Mouse (Mus musculus): Measurements from ENCODE around the gene Meiob. TPM values are rescaled to one million over a fixed set of nuclear protein-coding genes. Genes with fewer than 3 reads are reported as not detected.

Meiob gene
- polyA plus RNA-seq, 1 experiment from 2014 or later = 0.10 TPM

DNA sequence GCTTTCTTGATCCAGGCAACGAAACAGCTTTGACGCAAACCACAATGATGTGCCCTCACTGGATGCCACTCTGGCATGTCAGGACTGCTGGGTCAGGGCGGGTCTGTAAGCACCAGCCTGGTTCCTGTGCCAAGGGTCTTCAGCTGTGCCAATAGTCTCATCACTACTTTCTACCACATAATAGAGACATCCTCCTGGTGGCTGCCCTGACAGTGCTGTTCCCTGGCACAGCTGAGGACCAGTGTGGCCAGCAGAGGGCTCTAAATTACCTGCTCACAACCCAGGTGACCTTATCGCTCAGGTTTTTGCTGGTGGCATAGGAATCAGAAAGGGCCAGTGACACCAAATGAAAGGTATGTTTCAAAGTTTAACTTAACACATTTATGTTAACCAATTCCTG lies 37.0 kb downstream of the Meiob start:
- Histone ChIP-seq H3K9me3 (ENCODE audit: control insufficient read depth) (no peaks in the 10 kb centered on the region), H3K4me2 (replicated peaks; ENCODE audit: low read depth) (no peak overlapping the region), H3K27me3 (replicated peaks; ENCODE audit: control insufficient read depth, insufficient read depth, low read length) (no peaks in the 10 kb centered on the region), H3K4me1 (replicated peaks; ENCODE audit: control insufficient read depth, insufficient read depth, low read length) (no peaks in the 10 kb centered on the region; the same call in 1 of the 2 replicates), H3K4me3 (ENCODE audit: low read depth, low read length) (no peak overlapping the region), H3K36me3 (ENCODE audit: control insufficient read depth, insufficient read depth) (no peaks in the 10 kb centered on the region), H3K27ac (ENCODE audit: low read depth, low read length) (no peak overlapping the region), H3K9ac (ENCODE audit: low read depth, low read length) (no peak overlapping the region)
- WGBS = 48% methylated on average over 4 of the region's 4 CpGs
- peak; percentile 40 for ATAC-seq
- peak; percentile 82 for TF ChIP-seq CTCF (IDR thresholded peaks at IDR 0.05; ENCODE audit: low read depth)

DNA sequence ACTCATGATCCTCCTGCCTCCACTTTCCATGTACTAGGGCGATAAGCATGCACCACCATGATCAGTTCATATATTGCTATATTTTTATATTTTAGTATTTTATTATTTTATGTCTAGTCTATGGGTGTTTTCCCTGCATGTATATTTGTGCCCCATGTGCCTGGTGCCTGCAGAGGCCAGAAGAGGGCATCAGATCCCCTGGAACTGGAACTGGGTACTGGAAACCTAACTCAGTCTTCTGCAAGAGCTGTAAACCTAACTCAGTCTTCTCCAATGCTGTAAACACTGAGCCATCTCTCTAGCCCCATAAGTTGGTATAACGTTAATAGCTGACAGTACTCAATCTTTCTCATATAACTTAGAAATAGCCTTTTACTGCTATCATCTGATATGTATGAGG lies 38.5 kb downstream of the Meiob start:
- Histone ChIP-seq H3K27ac (ENCODE audit: low read depth, low read length) (no peak overlapping the region), H3K9me3 (ENCODE audit: control insufficient read depth) (no peaks in the 10 kb centered on the region), H3K4me3 (ENCODE audit: low read depth, low read length) (no peak overlapping the region), H3K27me3 (replicated peaks; ENCODE audit: control insufficient read depth, insufficient read depth, low read length) (no peaks in the 10 kb centered on the region), H3K4me2 (replicated peaks; ENCODE audit: low read depth) (no peak overlapping the region), H3K9ac (ENCODE audit: low read depth, low read length) (no peak overlapping the region), H3K4me1 (replicated peaks; ENCODE audit: control insufficient read depth, insufficient read depth, low read length) (no peaks in the 10 kb centered on the region; the same call in 1 of the 2 replicates), H3K36me3 (ENCODE audit: control insufficient read depth, insufficient read depth) (no peaks in the 10 kb centered on the region)
- WGBS = 54% methylated on average over 2 of the region's 2 CpGs
- ATAC-seq = no peak
- TF ChIP-seq CTCF (IDR thresholded peaks at IDR 0.05; ENCODE audit: low read depth) = peak; percentile 71

DNA sequence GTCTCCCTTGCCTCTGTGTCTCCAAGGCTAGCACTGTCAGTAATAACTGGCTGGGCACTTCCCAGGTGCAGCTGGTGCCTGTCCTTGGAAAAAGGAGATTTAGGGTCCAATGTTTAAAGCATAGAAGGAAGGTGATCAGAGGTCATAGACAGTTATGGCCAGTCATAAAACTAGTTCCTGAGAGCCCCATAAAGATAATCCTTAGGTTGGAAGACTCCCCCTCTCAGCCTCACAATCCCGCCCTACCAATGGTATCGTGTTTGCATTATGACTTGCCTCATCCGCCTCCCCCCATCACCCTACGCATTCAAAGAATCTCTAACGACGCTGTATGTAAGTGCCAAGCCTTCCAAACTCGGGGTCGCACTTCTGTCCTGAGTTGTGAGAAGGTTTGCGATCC lies 40.4 kb downstream of the Meiob start:
- Histone ChIP-seq H3K27me3 (replicated peaks; ENCODE audit: control insufficient read depth, insufficient read depth, low read length) (no peaks in the 10 kb centered on the region), H3K36me3 (ENCODE audit: control insufficient read depth, insufficient read depth) (no peaks in the 10 kb centered on the region), H3K9ac (ENCODE audit: low read depth, low read length) (peak overlapping the region; percentile 18; the same call in 1 of the 2 replicates), H3K4me3 (ENCODE audit: low read depth, low read length) (no peak overlapping the region; the same call in 1 of the 2 replicates), H3K27ac (ENCODE audit: low read depth, low read length) (peak overlapping the region; percentile 79), H3K9me3 (ENCODE audit: control insufficient read depth) (no peaks in the 10 kb centered on the region), H3K4me2 (replicated peaks; ENCODE audit: low read depth) (peak overlapping the region; percentile 50), H3K4me1 (replicated peaks; ENCODE audit: control insufficient read depth, insufficient read depth, low read length) (no peaks in the 10 kb centered on the region; the same call in 1 of the 2 replicates)
- WGBS = 26% methylated on average over 9 of the region's 9 CpGs
- TF ChIP-seq CTCF (IDR thresholded peaks at IDR 0.05; ENCODE audit: low read depth) = no peak
- ATAC-seq = peak; percentile 76

DNA sequence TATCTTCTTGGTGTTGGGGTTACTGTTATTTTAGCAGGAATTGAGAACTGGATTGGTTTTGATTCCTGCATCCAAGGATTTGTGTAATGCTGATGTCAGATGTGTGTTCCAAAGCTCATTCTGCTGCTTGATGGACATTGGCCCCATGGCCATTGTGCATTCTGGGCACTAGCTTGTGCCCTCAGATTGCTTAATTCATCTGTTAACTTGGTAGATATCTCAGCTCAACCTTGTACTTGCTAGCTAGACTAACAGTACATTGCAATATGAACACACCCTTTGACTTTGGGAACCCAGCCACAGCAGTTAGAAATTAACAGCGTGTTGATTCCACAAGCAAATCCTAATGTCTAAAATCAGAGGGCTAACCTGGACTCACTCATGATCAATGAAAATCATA lies 43.3 kb downstream of the Meiob start:
- peak overlapping the region; percentile 90 for H3K4me2 ChIP-seq (replicated peaks; ENCODE audit: low read depth)
- H3K4me1 ChIP-seq (replicated peaks; ENCODE audit: control insufficient read depth, insufficient read depth, low read length) = no peaks in the 10 kb centered on the region
- ATAC-seq = peak; percentile 9; the same call in 1 of the 2 replicates
- no peak for TF ChIP-seq CTCF (IDR thresholded peaks at IDR 0.05; ENCODE audit: low read depth)
- H3K36me3 ChIP-seq (ENCODE audit: control insufficient read depth, insufficient read depth) = no peaks in the 10 kb centered on the region
- no peak overlapping the region for H3K9ac ChIP-seq (ENCODE audit: low read depth, low read length)
- 58% methylated on average over 1 of the region's 1 CpGs for WGBS
- H3K27me3 ChIP-seq (replicated peaks; ENCODE audit: control insufficient read depth, insufficient read depth, low read length) = no peaks in the 10 kb centered on the region
- H3K4me3 ChIP-seq (ENCODE audit: low read depth, low read length) = no peak overlapping the region
- H3K27ac ChIP-seq (ENCODE audit: low read depth, low read length) = peak overlapping the region; percentile 65; the same call in 1 of the 2 replicates
- H3K9me3 ChIP-seq (ENCODE audit: control insufficient read depth) = no peaks in the 10 kb centered on the region

DNA sequence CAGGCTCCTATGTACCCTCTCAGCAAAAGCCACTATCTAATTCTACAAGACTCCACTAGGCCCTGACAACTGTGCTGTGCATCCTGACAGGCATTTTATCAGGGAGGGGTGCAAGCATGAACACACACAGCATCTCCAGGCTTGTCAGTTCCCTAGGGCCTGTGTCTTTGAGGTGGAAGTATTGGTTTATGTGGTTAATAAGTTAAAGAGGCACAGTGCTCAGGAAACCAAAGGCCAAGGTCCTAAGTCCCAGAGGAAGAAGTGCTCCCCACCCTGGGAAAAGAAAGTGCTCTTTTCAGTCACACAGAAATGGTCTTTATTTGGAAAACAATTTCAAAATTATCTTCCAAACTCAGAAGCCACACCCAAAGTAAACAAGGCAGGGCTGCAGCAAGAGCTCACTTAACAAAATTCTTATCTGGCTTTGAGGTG lies 44.5 kb downstream of the Meiob start:
- Histone ChIP-seq H3K4me1 (replicated peaks; ENCODE audit: control insufficient read depth, insufficient read depth, low read length) (no peaks in the 10 kb centered on the region), H3K9me3 (ENCODE audit: control insufficient read depth) (no peaks in the 10 kb centered on the region), H3K27me3 (replicated peaks; ENCODE audit: control insufficient read depth, insufficient read depth, low read length) (no peaks in the 10 kb centered on the region), H3K4me2 (replicated peaks; ENCODE audit: low read depth) (peak overlapping the region; percentile 90), H3K36me3 (ENCODE audit: control insufficient read depth, insufficient read depth) (peaks cover 10% of the 10 kb centered on the region), H3K9ac (ENCODE audit: low read depth, low read length) (no peak overlapping the region), H3K4me3 (ENCODE audit: low read depth, low read length) (peak overlapping the region; percentile 66), H3K27ac (ENCODE audit: low read depth, low read length) (peak overlapping the region; percentile 91)
- ATAC-seq = no peak
- TF ChIP-seq CTCF (IDR thresholded peaks at IDR 0.05; ENCODE audit: low read depth) = no peak

DNA sequence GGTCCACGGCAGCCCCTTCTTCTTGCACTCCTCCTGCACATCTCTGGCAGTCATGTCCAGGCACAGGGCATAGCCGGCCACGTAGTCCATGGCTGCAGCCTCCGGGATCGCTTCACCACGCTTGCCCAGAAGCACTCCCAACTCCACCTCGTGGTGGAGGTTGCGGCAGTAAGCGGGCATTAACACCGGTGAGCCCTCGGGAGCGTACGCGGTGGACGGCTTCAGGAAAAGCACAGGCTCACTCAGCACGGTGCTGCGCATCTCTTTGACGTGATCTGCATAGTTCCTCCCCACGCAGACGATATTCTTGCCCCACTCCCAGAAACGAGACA lies 45.6 kb downstream of the Meiob start:
- peak; percentile 74 for TF ChIP-seq CTCF (IDR thresholded peaks at IDR 0.05; ENCODE audit: low read depth)
- peak overlapping the region; percentile 90 for H3K4me2 ChIP-seq (replicated peaks; ENCODE audit: low read depth)

More for the DNA sequence above, 45.6 kb downstream of the Meiob start:
- Histone ChIP-seq H3K4me1 (replicated peaks; ENCODE audit: control insufficient read depth, insufficient read depth, low read length) (no peaks in the 10 kb centered on the region), H3K4me3 (ENCODE audit: low read depth, low read length) (peak overlapping the region; percentile 66), H3K36me3 (ENCODE audit: control insufficient read depth, insufficient read depth) (peaks cover 20% of the 10 kb centered on the region), H3K9me3 (ENCODE audit: control insufficient read depth) (no peaks in the 10 kb centered on the region), H3K9ac (ENCODE audit: low read depth, low read length) (peak overlapping the region; percentile 68), H3K27me3 (replicated peaks; ENCODE audit: control insufficient read depth, insufficient read depth, low read length) (no peaks in the 10 kb centered on the region), H3K27ac (ENCODE audit: low read depth, low read length) (peak overlapping the region; percentile 91)
- under 1% methylated on average over 21 of the region's 21 CpGs for WGBS
- no peak for ATAC-seq
